Mouse (Mus musculus) left cerebral cortex, postnatal 36 days (tissue): ENCODE results near the gene Cox4i1. TPM values are rescaled to one million over a fixed set of nuclear protein-coding genes. Genes with fewer than 3 reads are reported as not detected.

Experiments
- DNase-seq, 2 experiments: peaks; one replicate each; pipeline ENCODE4 v3.0.0; 2021 to 2022; ENCODE audit warnings: low spot score in 2 of 2, mixed read lengths in 1 of 2
- intact Hi-C: fragments of 180-260 bp; cut with DNase I; formaldehyde crosslinking; loops from one replicate; pipeline ENCODE4 v1.15.1; 2025
- total RNA-seq, 2 experiments: library from RNA; stranded (reverse); gene quantifications; 2 replicates each; pipeline ENCODE4 v1.2.3; 2021

Cox4i1 gene
- total RNA-seq, 2 experiments from 2014 or later, result 1,069 to 1,237 TPM

DNA sequence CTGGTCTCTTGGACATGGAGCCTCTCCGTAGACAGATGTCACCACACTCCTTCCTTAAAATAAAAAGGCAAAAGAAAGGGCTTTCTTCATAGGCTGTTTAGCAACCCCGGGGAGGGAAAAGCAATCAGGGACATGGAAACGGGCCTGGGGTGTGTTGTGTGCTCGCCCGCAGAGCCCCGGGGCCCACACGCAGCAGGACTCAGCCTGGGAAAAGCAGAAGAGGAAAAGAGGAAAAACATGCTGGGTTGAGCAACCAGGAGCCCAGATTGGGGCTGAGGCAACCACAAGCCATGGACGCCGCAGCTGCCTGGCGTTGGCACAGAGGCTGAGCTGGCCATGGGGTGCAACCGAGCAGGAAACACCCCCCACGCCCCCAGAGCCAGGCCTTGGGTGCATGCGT lies 18.0 kb downstream of the Cox4i1 start:
- intact Hi-C loops, result no loop called here
- no peak for DNase-seq

- intact Hi-C loops, result no loop called here
- no peak for DNase-seq
These were observed 18.6 kb downstream of the Cox4i1 start for GRCm38 (mm10) chr8:120686576-120686975.

- no peak for DNase-seq
- intact Hi-C loops, result no loop called here
These were observed 19.8 kb downstream of the Cox4i1 start for GRCm38 (mm10) chr8:120687786-120688185.

GRCm38 (mm10) chr8:120688511-120688910 lies 20.5 kb downstream of the Cox4i1 start:
- intact Hi-C loops, result no loop called here
- no peak for DNase-seq

- DNase-seq, result no peak
- intact Hi-C loops, result no loop called here
These were observed 24.9 kb downstream of the Cox4i1 start for GRCm38 (mm10) chr8:120692934-120693333.

DNA sequence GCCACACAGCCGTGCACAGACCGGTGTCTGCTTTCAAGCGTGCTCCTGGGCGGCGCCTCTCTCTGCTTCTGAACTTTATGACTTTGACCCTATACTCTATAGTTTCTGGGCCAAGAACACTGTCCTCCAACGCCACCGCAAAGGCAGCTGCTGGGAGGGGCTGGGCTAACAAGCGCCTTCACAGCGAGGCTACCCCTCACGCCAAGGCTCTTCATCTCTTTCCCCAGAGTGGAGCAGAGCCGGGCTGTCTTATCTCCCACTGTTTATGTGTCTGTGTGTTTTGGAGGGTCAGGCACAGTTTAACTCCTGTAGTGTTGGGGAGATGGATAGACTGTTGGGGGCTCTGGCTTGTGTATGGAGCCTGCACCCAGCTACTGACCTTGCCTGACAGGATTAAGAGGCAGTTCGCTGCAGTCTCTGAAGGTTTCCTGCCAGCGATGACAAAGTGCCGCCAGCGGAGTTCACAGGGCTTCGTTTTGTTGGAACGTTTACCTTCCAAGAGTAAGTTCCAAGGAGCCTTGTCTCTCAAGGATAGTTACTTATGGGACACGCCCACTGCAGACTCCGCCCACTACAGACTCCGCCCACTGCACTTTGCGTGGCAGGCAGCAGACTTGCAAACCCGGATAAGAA lies 26.0 kb downstream of the Cox4i1 start:
- intact Hi-C loops, result no loop called here
- DNase-seq, result no peak

GRCm38 (mm10) chr8:120696401-120697153 lies 28.6 kb downstream of the Cox4i1 start:
- DNase-seq, result no peak
- intact Hi-C loops, result no loop called here

- no peak for DNase-seq
- intact Hi-C loops, result no loop called here
These were observed 29.3 kb downstream of the Cox4i1 start for GRCm38 (mm10) chr8:120697154-120697978.

- DNase-seq, result no peak
- intact Hi-C loops, result no loop called here
These were observed 29.9 kb downstream of the Cox4i1 start for GRCm38 (mm10) chr8:120697979-120698272.

DNA sequence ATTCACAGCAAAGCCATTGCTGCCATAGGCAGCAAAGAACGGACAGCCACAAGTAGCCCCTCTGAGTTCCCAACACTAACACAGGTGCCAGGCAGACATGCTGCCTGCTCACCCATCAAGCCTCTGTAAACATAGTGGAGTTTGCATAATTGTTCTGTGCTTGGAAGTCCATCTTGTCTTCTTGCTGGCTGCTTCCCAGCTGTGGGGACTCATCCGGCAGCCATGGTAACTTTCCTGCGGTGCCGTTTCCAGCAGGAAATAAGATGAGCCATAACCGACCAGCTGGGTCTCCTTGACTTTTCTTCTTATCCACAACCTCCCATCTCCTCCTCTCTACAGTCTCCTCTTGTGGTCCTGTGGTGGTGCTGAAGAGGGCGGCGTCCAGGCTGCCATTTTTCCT lies 30.4 kb downstream of the Cox4i1 start:
- intact Hi-C loops, result no loop called here
- DNase-seq, result no peak

GRCm38 (mm10) chr8:120699079-120699478 lies 31.1 kb downstream of the Cox4i1 start:
- no peak for DNase-seq
- intact Hi-C loops, result no loop called here

DNA sequence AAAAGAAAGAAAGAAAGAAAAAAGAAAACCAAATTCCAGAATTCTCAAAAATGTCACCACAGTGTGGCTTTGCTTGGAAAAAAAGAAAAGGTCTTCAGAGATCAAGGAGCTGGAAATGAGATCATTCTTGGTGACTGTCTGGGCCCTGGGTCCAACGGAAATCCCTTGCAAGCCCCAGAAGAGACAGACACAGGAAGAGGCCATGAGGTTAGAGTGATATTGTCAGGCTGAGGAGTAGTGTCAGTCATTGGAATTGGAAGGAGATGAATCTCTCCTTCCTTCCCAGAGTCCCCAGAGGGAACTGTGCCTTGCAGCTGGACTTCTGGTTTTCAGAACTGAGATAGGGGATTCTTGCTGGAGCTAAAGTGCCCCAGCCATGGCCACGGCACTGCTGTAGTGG lies 31.5 kb downstream of the Cox4i1 start:
- no peak for DNase-seq
- intact Hi-C loops, result no loop called here

DNA sequence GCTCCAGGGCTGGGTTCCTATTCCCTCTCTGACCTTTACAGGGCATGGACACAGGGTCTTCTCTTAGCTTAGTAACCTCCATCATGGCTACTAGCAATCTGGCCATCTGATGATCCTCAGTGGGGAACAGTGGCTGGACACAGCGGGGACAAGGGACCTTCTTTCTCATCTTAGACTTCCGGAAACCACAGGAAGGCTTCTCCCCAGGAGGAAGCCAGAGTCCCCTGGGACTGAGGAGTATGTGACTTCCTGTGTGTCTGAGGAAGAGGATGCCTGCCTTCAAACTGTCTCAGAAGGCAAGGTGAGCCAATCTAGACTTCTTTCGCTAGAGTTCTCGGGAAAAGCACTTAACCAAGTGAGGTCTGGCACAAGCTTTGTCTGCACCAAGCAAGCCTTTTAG lies 32.0 kb downstream of the Cox4i1 start:
- no peak for DNase-seq
- intact Hi-C loops, result no loop called here

GRCm38 (mm10) chr8:120701758-120702465 lies 33.9 kb downstream of the Cox4i1 start:
- intact Hi-C loops, result no loop called here
- DNase-seq, result no peak

GRCm38 (mm10) chr8:120704203-120704602 lies 36.2 kb downstream of the Cox4i1 start:
- DNase-seq, result no peak
- intact Hi-C loops, result no loop called here

DNA sequence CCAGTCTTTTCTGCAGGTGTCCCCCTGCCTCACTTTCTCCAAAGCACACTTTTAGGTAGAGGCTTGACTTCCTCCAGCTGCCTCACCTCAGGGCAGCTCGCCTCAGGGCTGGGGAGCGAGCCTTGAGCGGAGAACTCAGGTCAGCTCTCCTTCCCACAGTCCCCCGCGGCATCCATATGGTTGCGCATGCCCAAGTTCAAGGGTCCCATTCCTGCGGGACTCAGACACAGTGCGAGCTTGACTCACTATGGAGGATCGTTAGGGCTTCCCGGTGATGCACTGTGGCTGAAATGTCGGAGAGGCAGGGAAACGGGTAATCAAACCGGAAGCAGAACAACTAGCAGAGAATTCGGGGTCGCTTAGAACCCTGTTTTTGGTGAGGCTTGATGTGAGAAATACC lies 37.1 kb downstream of the Cox4i1 start:
- DNase-seq, result no peak
- intact Hi-C loops, result no loop called here

- intact Hi-C loops, result no loop called here
- DNase-seq, result no peak
These were observed 38.2 kb downstream of the Cox4i1 start for GRCm38 (mm10) chr8:120706193-120706592.

DNA sequence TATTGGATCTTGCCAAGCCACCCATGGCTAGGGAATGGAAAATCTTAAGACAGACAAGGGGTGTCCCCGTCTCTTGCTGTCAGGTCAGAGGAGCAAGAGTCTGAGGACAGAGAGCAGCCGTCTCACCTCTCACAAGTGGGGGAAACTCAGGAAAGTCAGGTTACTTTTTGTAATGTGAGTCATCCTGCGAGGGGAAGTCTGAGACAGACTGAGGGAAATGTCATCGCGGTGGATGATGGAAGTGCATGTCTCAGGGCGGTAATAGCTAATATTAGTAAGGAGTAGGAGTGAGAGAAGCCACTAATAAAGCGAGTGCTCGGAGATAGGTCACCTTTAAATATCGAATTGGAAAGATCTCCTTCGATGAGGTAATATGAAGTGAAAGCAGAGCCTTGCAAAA lies 41.2 kb downstream of the Cox4i1 start:
- intact Hi-C loops, result no loop called here
- DNase-seq, result no peak

- intact Hi-C loops, result no loop called here
- no peak for DNase-seq
These were observed 47.2 kb downstream of the Cox4i1 start for GRCm38 (mm10) chr8:120715200-120715599.

DNA sequence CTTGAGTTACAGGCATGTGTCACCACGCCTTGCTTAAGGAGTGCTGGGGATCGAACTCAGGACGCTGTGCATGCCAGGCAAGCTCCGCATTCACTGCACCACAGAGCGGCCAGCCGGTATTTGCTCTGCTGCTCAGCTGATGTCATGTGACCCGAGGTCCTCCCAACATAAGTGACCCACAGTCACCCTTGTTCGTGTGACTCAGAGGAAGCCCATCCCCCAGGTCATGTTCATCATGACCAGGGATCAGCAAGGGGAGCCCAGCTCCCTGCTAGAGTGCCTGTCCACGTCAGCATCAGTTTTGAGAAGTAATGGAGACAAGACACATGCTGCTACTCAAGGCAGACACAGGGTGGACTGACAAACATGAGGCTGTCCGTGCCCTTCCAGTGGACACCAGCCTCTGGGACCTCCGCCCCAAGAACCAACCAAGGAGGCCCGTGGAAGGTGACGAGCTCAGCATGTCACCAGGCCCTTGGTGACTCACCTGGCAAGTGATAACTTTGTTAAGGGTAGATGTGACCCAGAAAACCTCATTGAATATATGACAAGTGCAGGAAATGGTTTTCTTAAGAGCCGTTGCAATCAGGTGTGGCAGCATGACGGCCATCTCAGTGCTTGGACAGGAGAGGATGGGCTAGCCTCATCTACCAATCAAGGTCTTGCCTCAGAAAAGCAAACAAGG lies 48.1 kb downstream of the Cox4i1 start:
- DNase-seq, result no peak
- intact Hi-C loops, result no loop called here
